Mouse (Mus musculus) thymus, postnatal 25 days (tissue): Measurements from ENCODE around the gene Gprc5c.

Experiments used
- DNase-seq: peaks from one replicate; pipeline ENCODE4 v3.0.0; 2022

Gprc5c gene

GRCm38 (mm10) chr11:114843818-114844463 lies 7.0 kb upstream of the Gprc5c start:
- no peak for DNase-seq

- no peak for DNase-seq
Observed at GRCm38 (mm10) chr11:114844464-114845220, 6.3 kb upstream of the Gprc5c start.

GRCm38 (mm10) chr11:114846336-114846735 lies 4.6 kb upstream of the Gprc5c start:
- no peak for DNase-seq

GRCm38 (mm10) chr11:114847008-114847407 lies 3.9 kb upstream of the Gprc5c start:
- no peak for DNase-seq

- no peak for DNase-seq
Observed at GRCm38 (mm10) chr11:114849572-114849971, 1.4 kb upstream of the Gprc5c start.

GRCm38 (mm10) chr11:114850066-114850451 lies 893 bp upstream of the Gprc5c start:
- no peak for DNase-seq

GRCm38 (mm10) chr11:114851269-114851607 lies 286 bp downstream of the Gprc5c start:
- DNase-seq = no peak

- no peak for DNase-seq
Observed at GRCm38 (mm10) chr11:114851608-114852310, 807 bp downstream of the Gprc5c start.

GRCm38 (mm10) chr11:114852311-114853173 lies 1.6 kb downstream of the Gprc5c start:
- DNase-seq = no peak

GRCm38 (mm10) chr11:114853174-114853838 lies 2.4 kb downstream of the Gprc5c start:
- no peak for DNase-seq

GRCm38 (mm10) chr11:114854581-114854980 lies 3.6 kb downstream of the Gprc5c start:
- DNase-seq = no peak

- DNase-seq = no peak
Observed at GRCm38 (mm10) chr11:114856125-114856524, 5.2 kb downstream of the Gprc5c start.

- DNase-seq = peak; percentile 36
Observed at GRCm38 (mm10) chr11:114858641-114859040, 7.7 kb downstream of the Gprc5c start.

GRCm38 (mm10) chr11:114861057-114861456 lies 10.1 kb downstream of the Gprc5c start:
- no peak for DNase-seq

- DNase-seq = no peak
Observed at GRCm38 (mm10) chr11:114862687-114863086, 11.7 kb downstream of the Gprc5c start.

GRCm38 (mm10) chr11:114863918-114864420 lies 13.0 kb downstream of the Gprc5c start:
- no peak for DNase-seq

- no peak for DNase-seq
Observed at GRCm38 (mm10) chr11:114865999-114866398, 15.0 kb downstream of the Gprc5c start.

GRCm38 (mm10) chr11:114866486-114867360 lies 15.8 kb downstream of the Gprc5c start:
- DNase-seq = no peak

- no peak for DNase-seq
Observed at GRCm38 (mm10) chr11:114867361-114868235, 16.6 kb downstream of the Gprc5c start.

GRCm38 (mm10) chr11:114868280-114868679 lies 17.3 kb downstream of the Gprc5c start:
- no peak for DNase-seq
